Mouse (Mus musculus) midbrain, postnatal 0 days (tissue): ENCODE measurements around the gene Sept4. TPM values are rescaled to one million over a fixed set of nuclear protein-coding genes. Genes with fewer than 3 reads are reported as not detected.

Experiments
- ATAC-seq: fragments of 200-750 bp; cut with Nextera tagmentation; 2 replicates; pipeline ENCODE4 v1.8.0; 2017; ENCODE audit warnings: moderate number of reproducible peaks, mild to moderate bottlenecking, moderate TSS enrichment, moderate library complexity; ENCODE audit not compliant: low FRiP score
- DNase-seq: peaks from one replicate; pipeline ENCODE4 v3.0.0-alpha.2; 2015; ENCODE audit warnings: low spot score
- H3K27ac ChIP-seq: fragments of 300-500 bp; sonication (generic); 2 replicates; pipeline ENCODE4 v1.5.1; 2014; ENCODE audit warnings: low read depth, mild to moderate bottlenecking, low read length, mixed read lengths
- H3K27me3 ChIP-seq: fragments of 300-500 bp; sonication (generic); 2 replicates; pipeline ENCODE4 v1.6.1; 2014; ENCODE audit warnings: low read length, control low read depth, mixed read lengths; ENCODE audit not compliant: insufficient read depth
- H3K36me3 ChIP-seq: fragments of 300-500 bp; sonication (generic); 2 replicates; pipeline ENCODE4 v1.6.1; 2014; ENCODE audit warnings: low read length, control low read depth, mixed read lengths; ENCODE audit not compliant: insufficient read depth
- H3K4me1 ChIP-seq: fragments of 300-500 bp; sonication (generic); 2 replicates; pipeline ENCODE4 v1.6.1; 2014; ENCODE audit warnings: mild to moderate bottlenecking, control low read depth, antibody characterized with exemption, low read length, mixed read lengths; ENCODE audit not compliant: insufficient read depth
- H3K4me2 ChIP-seq: fragments of 300-500 bp; sonication (generic); 2 replicates; pipeline ENCODE4 v1.6.1; 2014; ENCODE audit warnings: low read depth, mild to moderate bottlenecking, low read length, mixed read lengths; ENCODE audit not compliant: poor library complexity, severe bottlenecking
- H3K4me3 ChIP-seq: fragments of 300-500 bp; sonication (generic); 2 replicates; pipeline ENCODE4 v1.5.1; 2014; ENCODE audit warnings: low read depth, mild to moderate bottlenecking, low read length, moderate library complexity
- H3K9ac ChIP-seq: fragments of 300-500 bp; sonication (generic); replicated peaks from 2 replicates; pipeline ENCODE4 v1.6.1; 2014; ENCODE audit warnings: mild to moderate bottlenecking, low read length, moderate library complexity, mixed read lengths; ENCODE audit not compliant: poor library complexity, severe bottlenecking
- H3K9me3 ChIP-seq: fragments of 300-500 bp; sonication (generic); 2 replicates; pipeline ENCODE4 v1.6.1; 2016; ENCODE audit warnings: low read length, control low read depth
- CTCF ChIP-seq: IDR thresholded peaks from 2 replicates; pipeline ENCODE4 v1.5.1; 2016; ENCODE audit warnings: antibody characterized with exemption, mild to moderate bottlenecking
- WGBS: fragments of 180-500 bp; shearing (Covaris S2); extraction: QIAGEN DNeasy Blood & Tissue Kit; methylation state at CpG from one replicate; pipeline ENCODE4 v1.1.7; 2014; 5-methylcytosine and 5-hydroxymethylcytosine counted together
- polyA plus RNA-seq: library from polyadenylated mRNA; unstranded; fragments of >200 nt; fragmentation: Nextera tagmentation; extraction: Ambion mirVana; gene quantifications from 2 replicates; pipeline ENCODE4 v1.2.1, GENCODE M21; 2015
- total RNA-seq: library from RNA; depleted of rRNA; stranded (reverse); fragments of >200 nt; gene quantifications from 2 replicates; pipeline ENCODE4 v1.2.3, GENCODE M21; 2014

Sept4 gene
- total and polyA plus RNA-seq, 2 experiments from 2014 or later = 26.6 to 39.1 TPM

DNA sequence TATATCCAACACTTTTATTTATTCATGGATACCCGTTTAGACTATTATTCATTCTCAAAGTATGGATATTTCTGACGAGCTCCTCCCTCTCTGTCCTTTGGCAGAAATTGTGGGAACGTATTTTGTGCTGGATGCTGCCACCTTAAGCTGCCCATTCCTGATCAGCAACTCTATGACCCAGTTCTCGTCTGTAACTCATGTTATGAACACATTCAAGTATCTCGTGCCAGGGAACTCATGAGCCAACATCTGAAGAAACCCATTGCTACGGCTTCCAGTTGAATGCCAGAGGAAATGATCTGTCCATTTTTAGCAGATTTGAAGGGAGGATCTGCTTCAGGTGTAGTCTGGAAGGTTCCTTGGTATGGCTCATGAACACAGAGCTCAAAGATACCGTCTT, 45.3 kb downstream of the Sept4 start:
- no peak for TF ChIP-seq CTCF
- H3K27me3 ChIP-seq = no peaks in the 10 kb centered on the region
- no peak overlapping the region for H3K27ac ChIP-seq
- ATAC-seq (no peak), DNase-seq (no peak)
- no peak overlapping the region for H3K9ac ChIP-seq
- H3K36me3 ChIP-seq = peaks cover 82% of the 10 kb centered on the region
- no peak overlapping the region for H3K4me2 ChIP-seq
- no peaks in the 10 kb centered on the region for H3K4me1 ChIP-seq
- H3K4me3 ChIP-seq = no peak overlapping the region
- WGBS = 93% methylated on average over 7 of the region's 7 CpGs
- H3K9me3 ChIP-seq = no peaks in the 10 kb centered on the region

DNA sequence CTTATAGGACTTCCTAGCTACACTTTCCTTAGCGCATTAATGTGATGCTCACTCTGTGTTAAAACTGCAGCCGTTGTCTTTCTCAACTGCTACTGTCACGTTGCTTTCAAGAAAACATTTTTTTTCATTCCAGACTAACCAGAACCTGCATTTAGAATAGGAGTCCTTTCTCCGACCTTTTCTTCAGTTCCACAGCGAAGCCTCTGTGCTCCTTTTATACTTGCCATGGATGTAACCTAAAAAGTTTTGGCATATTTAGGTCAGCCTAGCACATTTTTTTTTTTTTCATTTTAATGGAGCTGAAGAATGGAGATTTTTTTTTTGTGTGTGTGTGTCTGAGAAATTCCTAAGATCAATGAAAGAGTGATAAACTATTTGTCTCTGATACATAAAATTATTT, 46.8 kb downstream of the Sept4 start:
- ATAC-seq (no peak), DNase-seq (no peak)
- 93% methylated on average over 5 of the region's 5 CpGs for WGBS

DNA sequence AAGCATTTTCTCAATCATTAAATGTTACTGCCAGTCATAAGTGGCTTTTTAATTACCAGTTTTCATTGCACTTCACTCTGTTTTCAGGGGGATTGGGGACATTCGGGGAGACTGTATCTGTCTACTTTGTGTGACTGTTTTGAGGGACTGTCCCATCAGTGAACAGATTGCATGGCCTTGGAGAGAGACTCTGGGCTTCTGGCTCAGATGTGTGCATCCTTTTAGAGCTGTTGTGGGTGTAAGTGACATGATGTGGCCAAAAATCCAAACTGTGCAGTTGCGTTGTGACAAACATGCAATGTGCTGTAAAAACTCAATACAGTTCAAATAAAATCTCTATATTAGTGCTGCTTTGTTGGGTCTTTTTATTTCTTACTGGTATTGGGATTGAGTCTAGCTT, 47.2 kb downstream of the Sept4 start:
- 97% methylated on average over 2 of the region's 2 CpGs for WGBS
- Histone ChIP-seq H3K27me3 (no peaks in the 10 kb centered on the region), H3K4me2 (no peak overlapping the region), H3K9me3 (no peaks in the 10 kb centered on the region), H3K4me1 (no peaks in the 10 kb centered on the region), H3K27ac (no peak overlapping the region), H3K36me3 (peaks cover 73% of the 10 kb centered on the region), H3K4me3 (no peak overlapping the region), H3K9ac (no peak overlapping the region)
- TF ChIP-seq CTCF = no peak
- DNase-seq = no peak
- ATAC-seq = no peak

More for the DNA sequence above, 46.8 kb downstream of the Sept4 start:
- Histone ChIP-seq H3K36me3 (peaks cover 77% of the 10 kb centered on the region), H3K4me1 (no peaks in the 10 kb centered on the region), H3K27ac (no peak overlapping the region), H3K9me3 (no peaks in the 10 kb centered on the region), H3K4me3 (no peak overlapping the region), H3K4me2 (no peak overlapping the region), H3K9ac (no peak overlapping the region), H3K27me3 (no peaks in the 10 kb centered on the region)
- TF ChIP-seq CTCF = no peak

DNA sequence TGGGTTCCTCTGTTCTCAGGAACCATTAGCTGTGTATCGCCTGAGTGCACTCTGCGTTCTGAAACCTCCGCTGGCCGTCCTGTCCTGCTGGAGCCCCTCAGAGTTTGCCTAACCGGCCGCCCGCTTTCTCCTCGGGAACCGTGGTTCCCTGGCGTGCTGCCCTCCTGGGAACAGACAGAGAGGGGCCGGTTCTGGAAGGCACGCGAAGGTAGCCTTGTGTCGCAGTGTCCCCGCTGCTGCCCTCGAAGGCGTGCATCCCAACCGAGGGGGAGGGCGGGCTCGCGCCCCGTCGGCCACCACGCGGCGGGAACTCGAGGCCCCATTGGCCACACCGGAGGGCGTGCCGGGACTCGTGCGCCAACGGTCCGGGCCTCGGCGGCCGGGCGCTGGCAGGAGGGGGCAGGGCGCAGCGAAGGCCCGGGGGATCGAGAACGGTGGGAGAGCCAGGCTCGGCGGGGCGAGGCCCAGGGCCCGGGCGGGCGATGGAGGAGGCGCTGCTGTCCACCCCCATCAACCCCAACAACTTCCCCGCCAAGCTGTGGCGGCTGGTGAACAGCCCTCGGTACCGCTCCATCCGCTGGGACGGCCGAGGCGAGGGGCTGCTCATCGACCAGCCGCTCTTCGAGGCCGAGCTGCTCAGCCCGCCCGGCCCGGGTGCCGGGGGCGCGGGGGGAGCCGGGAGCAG, 48.2 kb downstream of the Sept4 start, which contains the start of gene Hsf5:
TSS of gene Hsf5 (plus strand) at position 375 of the 685 bp plus-strand sequence.
- no peaks in the 10 kb centered on the region for H3K9me3 ChIP-seq
- no peak for ATAC-seq
- WGBS = 93% methylated on average over 56 of the region's 69 CpGs
- H3K4me1 ChIP-seq = no peaks in the 10 kb centered on the region
- TF ChIP-seq CTCF = no peak
- DNase-seq = no peak
- H3K27ac ChIP-seq = no peak within 1 kb of the TSS
- no peaks in the 10 kb centered on the region for H3K27me3 ChIP-seq
- no peak within 1 kb of the TSS for H3K4me2 ChIP-seq
- H3K4me3 ChIP-seq = no peak within 1 kb of the TSS
- H3K9ac ChIP-seq = no peak within 1 kb of the TSS
- peaks cover 63% of the 10 kb centered on the region for H3K36me3 ChIP-seq

DNA sequence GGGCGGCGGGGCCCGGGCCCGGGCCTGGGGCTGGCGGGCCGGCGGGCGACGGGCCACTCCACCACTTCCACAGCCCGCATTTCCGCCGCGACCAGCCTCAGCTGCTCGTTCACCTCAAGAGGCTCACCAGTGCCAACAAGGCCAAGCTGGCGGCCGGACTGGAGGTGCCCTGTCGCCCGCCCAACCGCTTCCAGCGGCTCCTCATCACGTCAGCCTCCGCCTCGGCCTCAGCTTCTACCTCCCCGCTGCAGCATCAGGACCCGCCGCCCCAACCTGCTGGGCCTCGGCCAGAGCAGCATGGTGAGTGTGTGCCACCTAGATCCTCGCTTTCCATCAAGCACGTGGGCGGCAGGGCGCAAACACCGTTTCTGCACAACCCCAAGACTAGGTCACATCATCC, 48.9 kb downstream of the Sept4 start:
- ATAC-seq = no peak
- WGBS = 97% methylated on average over 21 of the region's 32 CpGs
- H3K9me3 ChIP-seq = no peaks in the 10 kb centered on the region
- no peaks in the 10 kb centered on the region for H3K4me1 ChIP-seq
- no peak overlapping the region for H3K4me2 ChIP-seq
- H3K27ac ChIP-seq = no peak overlapping the region
- TF ChIP-seq CTCF = no peak
- H3K4me3 ChIP-seq = no peak overlapping the region
- no peak overlapping the region for H3K9ac ChIP-seq
- no peaks in the 10 kb centered on the region for H3K27me3 ChIP-seq
- H3K36me3 ChIP-seq = peaks cover 58% of the 10 kb centered on the region
- no peak for DNase-seq

DNA sequence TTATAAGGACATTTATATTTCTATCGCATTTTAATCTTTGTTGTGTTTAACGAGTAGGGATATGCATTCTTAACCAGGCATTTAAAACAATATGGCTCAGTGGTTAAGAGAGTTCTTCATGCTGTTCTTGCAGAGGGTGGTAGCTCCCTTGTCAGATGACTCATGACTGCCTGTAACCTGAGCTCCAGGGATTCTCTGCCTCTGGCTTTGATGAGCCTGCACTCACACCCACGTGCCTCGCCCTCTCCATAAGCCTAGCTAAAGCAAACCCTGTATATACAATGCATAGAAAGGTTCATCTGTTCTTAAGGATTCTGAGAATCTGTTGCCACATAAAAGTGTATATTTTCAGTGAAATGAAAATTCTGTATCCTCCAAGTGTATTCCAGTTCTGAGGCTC, 54.5 kb downstream of the Sept4 start:
- WGBS = 86% methylated on average over 4 of the region's 4 CpGs
- no peak overlapping the region for H3K4me2 ChIP-seq
- no peaks in the 10 kb centered on the region for H3K27me3 ChIP-seq
- peaks cover 19% of the 10 kb centered on the region for H3K36me3 ChIP-seq
- H3K4me3 ChIP-seq = no peak overlapping the region
- DNase-seq (no peak), ATAC-seq (no peak)
- TF ChIP-seq CTCF = no peak
- H3K9me3 ChIP-seq = no peaks in the 10 kb centered on the region
- H3K27ac ChIP-seq = no peak overlapping the region
- no peak overlapping the region for H3K9ac ChIP-seq
- H3K4me1 ChIP-seq = no peaks in the 10 kb centered on the region
